Mouse (Mus musculus): ENCODE data around the gene Cdh16. TPM values are rescaled to one million over a fixed set of nuclear protein-coding genes. Genes with fewer than 3 reads are reported as not detected.

The Cdh16 gene
- polyA plus RNA-seq, 1 experiment from 2014 or later: 17.2 TPM

DNA sequence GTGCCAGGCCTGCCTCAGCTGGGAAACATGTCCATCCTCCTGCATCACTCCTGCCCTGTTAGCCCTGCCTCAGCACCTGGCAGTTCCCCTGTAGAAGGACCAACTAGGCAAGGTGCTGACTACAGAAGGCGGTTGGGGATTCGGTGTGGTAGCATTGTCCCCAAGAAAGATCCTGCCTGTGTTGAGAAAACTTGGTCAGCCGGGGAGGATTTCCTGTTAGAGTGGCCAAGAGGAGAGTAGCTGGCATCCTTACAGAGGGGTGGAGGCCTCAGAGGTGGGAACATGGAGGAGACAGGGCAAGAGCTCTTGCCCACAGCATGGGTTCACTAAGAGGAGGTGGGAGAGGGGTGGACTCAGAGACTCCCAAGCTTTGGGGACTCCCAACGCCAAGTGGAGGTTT lies 69.0 kb downstream of the Cdh16 start:
- H3K27me3 ChIP-seq (replicated peaks; ENCODE audit: insufficient read depth, low read length): no peaks in the 10 kb centered on the region

More for the DNA sequence above, 69.0 kb downstream of the Cdh16 start:
- Histone ChIP-seq H3K4me1 (ENCODE audit: insufficient read depth, low read depth, low read length) (no peaks in the 10 kb centered on the region), H3K27ac (ENCODE audit: low read length) (no peak overlapping the region), H3K36me3 (ENCODE audit: insufficient read depth, low read length) (no peaks in the 10 kb centered on the region), H3K9ac (replicated peaks; ENCODE audit: low read depth) (no peak overlapping the region), H3K4me3 (ENCODE audit: low read depth, low read length) (no peak overlapping the region), H3K4me2 (replicated peaks; ENCODE audit: low read depth, low read length) (no peak overlapping the region), H3K9me3 (ENCODE audit: low read length) (no peaks in the 10 kb centered on the region)
- ATAC-seq (no peak), DNase-seq (ENCODE audit: low spot score) (peak; percentile 32)
- TF ChIP-seq CTCF (IDR thresholded peaks at IDR 0.05): no peak
- TF ChIP-seq EP300 (IDR thresholded peaks at IDR 0.05): no peak
- 58% methylated on average over 4 of the region's 4 CpGs for WGBS

Other genes with a start within 250 kb of the Cdh16 start
- 3.5 TPM in 2 replicates for gene Cmtm4, start 228.6 kb downstream of the Cdh16 start, polyA plus RNA-seq (2015; fragmentation: Nextera tagmentation; extraction: Ambion mirVana)
- gene Dync1li2, start 181.3 kb downstream of the Cdh16 start, polyA plus RNA-seq (2015; fragmentation: Nextera tagmentation; extraction: Ambion mirVana): 39.4 and 44.9 TPM in 2 replicates
- gene Terb1, start 114.5 kb downstream of the Cdh16 start, polyA plus RNA-seq (2015; fragmentation: Nextera tagmentation; extraction: Ambion mirVana): 0.14 and 0.27 TPM in 2 replicates
- 57.9 and 58.9 TPM in 2 replicates for gene Nae1, start 89.8 kb downstream of the Cdh16 start, polyA plus RNA-seq (2015; fragmentation: Nextera tagmentation; extraction: Ambion mirVana)
- gene Car7, start 89.7 kb downstream of the Cdh16 start, polyA plus RNA-seq (2015; fragmentation: Nextera tagmentation; extraction: Ambion mirVana): 0.84 and 0.87 TPM in 2 replicates
- gene Pdp2, start 32.9 kb downstream of the Cdh16 start, polyA plus RNA-seq (2015; fragmentation: Nextera tagmentation; extraction: Ambion mirVana): 5.9 and 6.0 TPM in 2 replicates
- gene Rrad, start 6.9 kb upstream of the Cdh16 start, polyA plus RNA-seq (2015; fragmentation: Nextera tagmentation; extraction: Ambion mirVana): 19.9 and 22.6 TPM in 2 replicates
- 70.2 and 72.9 TPM in 2 replicates for gene Ciao2b, start 17.6 kb upstream of the Cdh16 start, polyA plus RNA-seq (2015; fragmentation: Nextera tagmentation; extraction: Ambion mirVana)
- 0.06 TPM in 1 of 2 replicates, not detected in the other for gene Ces2a, start 109.6 kb upstream of the Cdh16 start, polyA plus RNA-seq (2015; fragmentation: Nextera tagmentation; extraction: Ambion mirVana)
- 1.4 and 1.7 TPM in 2 replicates for gene Ces2b, start 207.2 kb upstream of the Cdh16 start, polyA plus RNA-seq (2015; fragmentation: Nextera tagmentation; extraction: Ambion mirVana)
- gene Ces2c, start 222.7 kb upstream of the Cdh16 start, polyA plus RNA-seq (2015; fragmentation: Nextera tagmentation; extraction: Ambion mirVana): not detected in 2 replicates

Measured in lung, postnatal 0 days (tissue).